Mouse (Mus musculus) midbrain, embryonic 13.5 days (tissue): ENCODE measurements at regions not wholly inside any gene's neighbourhood (a gene's known extent, or its start where the extent isn't known, plus 50 kb on each side); places are given as distances from the start of the nearest gene placed in this dataset.

Source experiments
- ATAC-seq: fragments of 200-750 bp; cut with Nextera tagmentation; 2 replicates; pipeline ENCODE4 v1.8.0; 2017; ENCODE audit warnings: mild to moderate bottlenecking, moderate TSS enrichment, moderate library complexity
- H3K27ac ChIP-seq: fragments of 300-500 bp; sonication (generic); 2 replicates; pipeline ENCODE4 v1.5.1; 2015; ENCODE audit warnings: inconsistent platforms, mild to moderate bottlenecking, moderate library complexity
- H3K27me3 ChIP-seq: fragments of 300-500 bp; sonication (generic); 2 replicates; pipeline ENCODE4 v1.6.1; 2015; ENCODE audit warnings: mild to moderate bottlenecking, inconsistent platforms
- H3K36me3 ChIP-seq: fragments of 300-500 bp; sonication (generic); 2 replicates; pipeline ENCODE4 v1.6.1; 2015; ENCODE audit warnings: mild to moderate bottlenecking, inconsistent platforms
- H3K4me1 ChIP-seq: fragments of 300-500 bp; sonication (generic); replicated peaks from 2 replicates; pipeline ENCODE4 v1.6.1; 2015; ENCODE audit warnings: inconsistent platforms
- H3K4me2 ChIP-seq: fragments of 300-500 bp; sonication (generic); replicated peaks from 2 replicates; pipeline ENCODE4 v1.6.1; 2015; ENCODE audit warnings: moderate library complexity, mild to moderate bottlenecking, inconsistent platforms
- H3K4me3 ChIP-seq: fragments of 300-500 bp; sonication (generic); replicated peaks from 2 replicates; pipeline ENCODE4 v1.5.1; 2015; ENCODE audit warnings: mild to moderate bottlenecking, inconsistent platforms
- H3K9ac ChIP-seq: fragments of 300-500 bp; sonication (generic); replicated peaks from 2 replicates; pipeline ENCODE4 v1.6.1; 2015; ENCODE audit warnings: mild to moderate bottlenecking, inconsistent platforms
- H3K9me3 ChIP-seq: fragments of 300-500 bp; sonication (generic); 2 replicates; pipeline ENCODE4 v1.6.1; 2016; ENCODE audit warnings: mild to moderate bottlenecking, inconsistent platforms
- WGBS: fragments of 180-500 bp; shearing (Covaris S2); methylation state at CpG from one replicate; pipeline ENCODE4 v1.1.7; 2015; 5-methylcytosine and 5-hydroxymethylcytosine counted together

- peak; percentile 43; the same call in 1 of the 2 replicates for ATAC-seq
- Histone ChIP-seq H3K9ac (no peak overlapping the region), H3K4me2 (no peak overlapping the region), H3K27ac (no peak overlapping the region), H3K4me3 (no peak overlapping the region), H3K9me3 (no peaks in the 10 kb centered on the region), H3K36me3 (no peaks in the 10 kb centered on the region), H3K4me1 (0 out of 2 replicates have a peak, but pooled peaks cover 6% of the 10 kb centered on the region), H3K27me3 (no peaks in the 10 kb centered on the region)
- 36% methylated on average over 3 of the region's 3 CpGs for WGBS
Measured at GRCm38 (mm10) chr11:12661824-12662443, 197.2 kb upstream of the Cobl start.

GRCm38 (mm10) chr11:12658847-12659246 lies 194.1 kb upstream of the Cobl start:
- no peaks in the 10 kb centered on the region for H3K27me3 ChIP-seq
- no peak overlapping the region for H3K4me3 ChIP-seq
- H3K9me3 ChIP-seq = no peaks in the 10 kb centered on the region
- no peak for ATAC-seq
- H3K4me1 ChIP-seq = 0 out of 2 replicates have a peak, but pooled peaks cover 6% of the 10 kb centered on the region
- no peak overlapping the region for H3K9ac ChIP-seq
- H3K27ac ChIP-seq = no peak overlapping the region
- no peaks in the 10 kb centered on the region for H3K36me3 ChIP-seq
- H3K4me2 ChIP-seq = no peak overlapping the region

GRCm38 (mm10) chr11:12656450-12656849 lies 191.7 kb upstream of the Cobl start:
- Histone ChIP-seq H3K36me3 (no peaks in the 10 kb centered on the region), H3K9ac (no peak overlapping the region), H3K9me3 (no peaks in the 10 kb centered on the region), H3K4me3 (no peak overlapping the region), H3K27ac (no peak overlapping the region), H3K4me2 (no peak overlapping the region), H3K4me1 (no peaks in the 10 kb centered on the region), H3K27me3 (no peaks in the 10 kb centered on the region)
- ATAC-seq = no peak
- WGBS = 40% methylated on average over 10 of the region's 10 CpGs
